Mouse (Mus musculus) heart, adult 8-10 months (tissue): ENCODE measurements at regions not wholly inside any gene's neighbourhood (a gene's known extent, or its start where the extent isn't known, plus 50 kb on each side); places are given as distances from the start of the nearest gene placed in this dataset.

Experiments
- DNase-seq: peaks from one replicate; pipeline ENCODE4 v3.0.0; 2022; ENCODE audit warnings: low spot score

GRCm38 (mm10) chr2:61527127-61527526 lies 51.3 kb upstream of the Tank start:
- no peak for DNase-seq

GRCm38 (mm10) chr2:61524060-61524734 lies 54.2 kb upstream of the Tank start:
- no peak for DNase-seq

- no peak for DNase-seq
These were observed 63.8 kb upstream of the Tank start for GRCm38 (mm10) chr2:61514445-61515123.

DNA sequence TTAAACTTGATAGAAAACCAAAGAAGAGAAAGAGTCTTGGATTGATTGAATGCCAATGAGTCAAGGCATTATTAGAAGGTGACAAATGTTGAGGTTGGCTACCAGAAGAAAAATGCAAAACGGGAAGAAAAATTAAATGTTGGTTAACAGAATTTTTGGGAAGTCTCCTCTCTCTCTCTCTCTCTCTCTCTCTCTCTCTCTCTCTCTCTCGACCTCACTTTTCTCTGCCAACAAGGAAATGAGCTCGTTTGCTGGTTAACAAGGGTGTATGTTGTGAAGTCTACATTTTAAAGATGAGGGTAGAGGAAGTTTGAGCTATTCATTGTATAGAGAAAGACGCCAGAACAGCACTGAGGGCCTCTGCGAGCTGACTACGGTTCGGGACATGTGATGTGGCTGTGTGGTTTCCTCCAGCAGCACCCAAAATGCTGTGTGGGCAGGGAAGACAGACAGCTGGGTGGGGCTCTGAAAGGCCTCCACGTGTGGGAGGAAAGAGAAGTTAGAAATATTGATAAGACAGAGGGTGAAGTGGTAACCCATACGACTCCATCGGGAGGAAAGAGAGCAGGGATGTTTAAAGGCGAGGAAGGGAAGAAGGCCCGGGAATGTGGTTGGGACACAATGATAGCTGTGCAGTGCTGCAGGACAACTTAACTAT lies 64.5 kb upstream of the Tank start:
- DNase-seq: no peak

DNA sequence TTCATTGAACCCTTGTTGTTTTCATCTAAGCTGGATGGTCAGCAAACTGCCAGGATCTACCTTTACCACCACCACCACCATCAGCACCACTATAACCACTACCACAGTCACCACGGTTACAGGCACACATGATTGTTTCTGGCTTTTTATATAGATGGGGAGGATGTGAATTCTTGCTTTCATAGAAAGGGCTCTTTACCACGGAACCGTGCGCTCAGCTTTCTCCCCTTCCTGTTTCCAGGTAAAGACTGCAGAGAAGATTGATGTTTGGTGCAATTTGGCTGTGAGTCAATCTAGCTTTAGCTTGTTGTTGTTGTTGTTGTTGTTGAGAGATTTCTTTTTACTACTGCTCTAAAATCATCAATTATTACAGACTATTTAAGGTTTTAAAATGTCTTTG lies 74.8 kb upstream of the Tank start:
- DNase-seq: no peak

GRCm38 (mm10) chr2:61501922-61502321 lies 76.5 kb upstream of the Tank start:
- DNase-seq: no peak

DNA sequence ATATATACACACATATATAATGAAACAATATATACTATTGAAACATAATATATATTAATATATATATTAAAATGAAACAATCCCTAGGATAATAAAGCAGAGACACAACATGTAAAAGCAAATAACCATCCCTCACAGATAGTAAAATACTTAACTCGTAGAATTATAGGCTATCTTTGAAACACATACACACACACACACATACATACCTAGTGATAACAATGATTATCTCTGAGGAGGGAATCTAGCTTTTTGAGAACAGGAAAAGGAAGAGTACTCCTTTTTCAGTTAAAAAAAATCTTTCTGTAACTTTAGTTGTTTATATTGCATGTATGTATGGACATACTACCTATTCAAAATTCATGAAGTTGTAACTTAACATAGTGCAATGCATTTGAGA lies 79.1 kb upstream of the Tank start:
- DNase-seq: no peak

- no peak for DNase-seq
These were observed 80.5 kb upstream of the Tank start for GRCm38 (mm10) chr2:61497930-61498329.

DNA sequence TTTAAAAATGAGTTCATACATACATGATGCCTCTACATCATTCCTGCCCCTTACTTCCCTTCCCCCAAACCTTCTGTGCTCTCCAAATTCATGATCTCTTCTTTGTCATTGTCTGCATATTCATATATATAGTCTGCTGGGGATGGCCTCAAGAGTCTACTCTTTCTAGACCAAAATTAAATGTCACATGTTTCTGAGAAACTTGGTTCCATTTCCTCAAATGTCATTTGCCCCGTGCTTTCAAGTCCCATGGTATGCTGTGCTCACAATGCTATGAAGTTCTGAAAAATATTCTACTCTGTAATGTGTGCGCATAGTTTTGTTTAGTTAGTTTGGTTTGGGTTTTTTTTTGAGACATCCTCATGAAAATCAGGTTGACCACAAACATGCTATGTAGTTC lies 81.4 kb upstream of the Tank start:
- no peak for DNase-seq

DNA sequence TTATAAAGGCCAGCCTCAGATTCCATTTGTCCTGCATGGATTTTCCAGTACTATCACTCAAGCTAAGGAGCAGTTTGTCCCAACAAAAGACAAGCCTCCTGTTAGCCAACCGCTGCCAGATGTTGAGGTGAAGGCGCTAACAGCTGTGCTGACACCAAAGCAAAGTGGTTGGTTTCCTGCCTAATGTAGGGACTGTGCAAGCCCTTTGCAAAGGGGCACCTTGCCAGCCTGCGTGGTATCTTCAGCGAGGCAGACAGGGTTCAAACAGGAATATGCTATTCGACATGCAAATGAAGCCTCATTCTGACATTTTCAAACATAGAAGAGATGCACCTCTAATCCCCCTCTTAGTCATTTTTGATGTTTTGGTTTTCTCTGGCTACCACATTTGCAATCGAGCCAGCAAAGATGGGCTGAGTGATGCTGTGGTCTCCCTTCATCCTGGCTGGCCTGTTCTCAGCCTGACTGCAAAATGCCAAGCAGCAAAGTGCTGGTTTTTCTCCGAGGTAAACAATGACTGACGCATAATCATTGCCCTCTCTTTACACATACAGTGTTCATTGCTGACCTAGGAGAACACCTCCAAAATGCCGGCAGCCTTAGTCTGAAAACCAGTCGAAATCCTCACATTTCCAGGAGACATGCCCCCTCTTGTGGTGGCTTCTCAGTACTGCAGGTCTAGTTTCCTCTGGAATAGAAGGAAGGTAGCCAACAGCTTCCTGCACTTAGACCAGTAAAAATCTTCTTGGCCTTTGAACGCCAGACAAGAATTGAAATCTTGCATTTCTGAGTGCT lies 84.3 kb upstream of the Tank start:
- DNase-seq: peak; percentile 64

DNA sequence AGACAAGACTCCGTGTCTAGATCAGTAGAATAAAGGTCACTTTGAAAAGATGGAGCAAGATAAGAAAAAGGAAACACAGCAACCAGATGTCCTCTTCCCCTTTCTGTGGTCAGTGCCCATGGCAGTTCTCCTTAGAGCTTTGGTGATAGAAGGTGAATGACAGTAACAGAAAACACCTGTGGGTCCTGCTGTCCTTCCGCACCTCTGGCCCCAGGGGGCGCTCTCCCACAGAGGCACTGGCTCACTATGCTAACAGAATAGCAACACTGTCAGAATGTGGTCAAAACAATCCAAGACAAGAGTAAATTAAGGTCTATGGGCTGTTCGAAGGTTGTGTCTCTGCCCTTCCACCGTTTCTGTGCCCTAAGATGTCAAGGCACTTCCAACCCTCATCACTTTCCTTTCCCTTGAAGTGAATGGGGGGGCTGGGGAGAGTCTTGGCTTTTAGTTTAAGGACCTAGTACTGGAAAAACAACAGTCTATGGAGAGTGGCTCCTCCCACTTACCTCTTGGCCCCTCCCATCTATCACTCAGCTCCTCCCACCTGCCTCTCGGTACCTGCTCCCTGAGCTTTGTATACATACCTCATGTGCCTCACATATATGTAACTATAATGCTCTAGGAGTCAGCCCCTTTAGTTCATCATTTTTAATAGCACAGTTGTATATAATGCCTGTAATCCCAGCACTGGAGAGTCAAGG lies 86.2 kb upstream of the Tank start:
- no peak for DNase-seq

- no peak for DNase-seq
These were observed 87.8 kb upstream of the Tank start for GRCm38 (mm10) chr2:61490436-61491109.

GRCm38 (mm10) chr2:61489762-61490161 lies 88.6 kb upstream of the Tank start:
- DNase-seq: no peak

DNA sequence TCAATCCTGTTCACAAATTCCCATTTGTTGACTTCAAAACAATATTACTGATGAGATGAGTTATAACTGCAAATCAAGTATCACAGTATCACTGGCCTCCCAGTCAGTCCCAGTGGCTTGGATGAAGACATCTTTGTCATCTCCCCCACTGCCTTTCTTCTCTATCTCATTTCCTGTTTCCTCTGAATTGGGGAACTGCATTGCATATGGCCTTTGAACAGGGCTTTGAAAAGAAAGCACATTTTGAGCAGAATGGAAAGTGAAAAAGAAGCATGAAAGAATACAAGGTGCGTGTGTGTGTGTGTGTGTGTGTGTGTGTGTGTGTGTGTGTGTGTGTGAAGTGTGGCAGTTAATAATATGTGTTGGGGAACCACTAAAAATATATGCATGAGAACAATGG lies 94.6 kb upstream of the Tank start:
- DNase-seq: no peak

DNA sequence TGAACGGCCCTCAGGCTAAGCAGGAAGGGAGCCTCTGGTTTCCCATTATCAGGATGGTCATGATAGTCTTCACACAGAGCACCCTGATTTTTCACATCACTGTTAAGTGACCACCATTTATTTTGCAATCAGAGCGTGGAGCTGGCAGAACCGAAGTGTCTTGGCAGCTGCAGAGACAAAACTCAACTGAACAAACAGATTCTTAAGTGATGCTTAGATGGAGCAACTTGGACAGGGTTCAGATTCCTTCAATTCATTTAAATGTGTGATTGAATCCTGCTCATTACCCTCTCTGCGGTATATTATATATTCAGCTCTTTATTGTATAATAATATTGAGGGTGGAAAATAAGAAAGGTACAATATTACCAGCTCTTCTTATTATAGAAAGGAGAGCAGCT lies 101.7 kb upstream of the Tank start:
- no peak for DNase-seq

- no peak for DNase-seq
These were observed 103.8 kb upstream of the Tank start for GRCm38 (mm10) chr2:61474626-61475025.

DNA sequence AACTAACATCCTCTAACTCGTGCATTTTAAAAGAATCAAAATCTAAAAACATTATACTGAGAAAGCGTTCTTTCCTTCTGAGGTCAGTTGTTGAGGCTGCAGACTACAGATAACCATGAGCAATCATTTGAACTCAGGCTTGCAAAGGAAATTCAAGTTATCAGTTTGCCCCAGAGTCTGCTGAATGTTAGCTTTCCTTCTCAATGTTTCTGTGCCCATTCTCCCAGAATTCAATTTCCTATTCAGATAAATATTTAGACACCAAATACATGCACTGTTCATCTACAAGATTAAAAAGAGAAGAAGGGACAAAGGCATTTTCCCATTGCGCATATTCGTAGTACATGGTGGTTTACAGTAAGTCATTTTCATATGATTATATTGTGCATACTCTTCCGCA lies 107.9 kb upstream of the Tank start:
- DNase-seq: no peak

- no peak for DNase-seq
These were observed 108.3 kb upstream of the Tank start for GRCm38 (mm10) chr2:61470064-61470463.

DNA sequence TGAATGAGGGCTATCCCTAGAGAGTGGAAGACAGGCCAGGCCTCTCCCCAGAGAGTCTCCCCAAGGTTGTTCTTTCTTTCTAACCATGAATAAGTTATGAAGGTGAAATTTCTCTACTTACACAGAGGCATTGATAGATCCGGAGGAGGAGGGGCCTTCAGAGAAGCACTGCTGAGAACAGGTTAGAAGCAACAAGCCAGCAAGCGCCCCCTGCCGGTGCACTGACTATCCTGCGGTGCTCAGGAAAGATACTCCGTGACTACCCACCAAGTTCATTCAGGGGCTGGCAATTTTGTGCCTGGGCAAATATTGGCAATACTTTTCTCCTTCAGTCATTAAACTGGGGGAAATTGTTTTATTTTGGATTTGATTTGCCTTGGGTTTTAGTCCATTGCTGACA lies 122.5 kb upstream of the Tank start:
- DNase-seq: peak; percentile 29

GRCm38 (mm10) chr2:61454729-61455128 lies 123.7 kb upstream of the Tank start:
- DNase-seq: no peak

DNA sequence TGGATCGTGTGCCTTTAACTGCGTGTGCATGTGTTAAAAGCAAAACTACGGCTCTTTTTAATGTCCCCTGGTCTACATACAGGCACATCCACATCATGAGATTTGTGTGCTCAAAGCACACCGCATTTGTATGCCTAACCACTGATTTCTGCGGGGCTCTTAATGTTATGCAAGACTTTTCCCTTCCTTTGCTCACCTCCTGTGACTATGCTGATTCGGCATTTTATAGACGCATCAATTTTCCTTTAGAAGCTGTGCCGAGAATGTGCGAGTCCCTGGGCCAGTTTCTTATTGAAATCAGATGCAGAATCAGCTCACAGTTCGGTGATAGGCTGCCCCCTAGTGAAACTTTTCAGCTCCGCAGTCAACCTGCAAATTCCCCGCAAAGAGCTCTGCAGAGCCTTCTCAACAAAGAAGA lies 124.1 kb upstream of the Tank start:
- peak; percentile 90 for DNase-seq
